Mouse (Mus musculus) embryo, embryonic 11.5 days (tissue): ENCODE measurements around the gene Arhgef3.

Experiments used
- DNase-seq: peaks from one replicate; pipeline ENCODE4 v3.0.0-alpha.2; 2012; ENCODE audit warnings: low read depth, low spot score

The Arhgef3 gene

DNA sequence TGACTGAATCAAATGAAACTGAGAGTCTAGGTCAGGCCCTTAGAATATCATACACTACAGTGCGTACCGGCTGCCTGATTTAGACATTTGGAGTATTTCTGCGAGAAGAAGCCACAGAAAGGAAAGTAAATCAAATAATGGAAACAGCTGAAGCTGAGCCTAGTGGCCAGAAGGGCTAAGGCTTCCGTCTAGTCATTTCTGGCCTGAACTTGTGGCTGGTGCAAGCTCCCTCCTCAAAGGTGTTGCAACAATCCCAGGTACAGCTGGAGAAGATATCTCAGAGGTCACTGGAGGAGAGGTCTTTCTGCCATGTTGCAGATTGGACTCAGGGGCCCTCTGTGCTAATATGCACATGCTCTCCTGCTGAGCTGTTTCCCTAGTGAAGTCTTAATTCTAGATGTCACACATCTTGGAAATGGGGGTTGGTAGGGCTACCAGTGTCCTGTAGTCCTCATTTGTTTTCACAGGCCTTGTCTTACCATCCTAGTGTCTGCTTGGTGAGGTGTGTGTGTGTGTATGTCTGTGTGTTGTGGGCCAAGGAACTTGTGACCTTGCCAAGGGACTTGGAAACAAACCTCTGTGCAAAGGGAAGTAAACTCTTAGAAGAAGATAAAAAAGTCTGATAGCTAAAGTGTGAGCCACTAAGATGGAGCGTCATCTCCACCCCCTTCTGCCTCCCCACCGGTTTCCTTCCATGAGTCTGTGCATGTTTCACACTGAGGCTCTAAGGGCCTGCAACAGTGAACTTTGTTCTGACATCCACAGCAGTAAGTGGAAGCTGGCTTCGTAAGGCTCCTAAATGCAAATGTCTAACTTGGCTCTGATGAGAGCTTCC is 230.6 kb downstream of the Arhgef3 start:
- no peak for DNase-seq

DNA sequence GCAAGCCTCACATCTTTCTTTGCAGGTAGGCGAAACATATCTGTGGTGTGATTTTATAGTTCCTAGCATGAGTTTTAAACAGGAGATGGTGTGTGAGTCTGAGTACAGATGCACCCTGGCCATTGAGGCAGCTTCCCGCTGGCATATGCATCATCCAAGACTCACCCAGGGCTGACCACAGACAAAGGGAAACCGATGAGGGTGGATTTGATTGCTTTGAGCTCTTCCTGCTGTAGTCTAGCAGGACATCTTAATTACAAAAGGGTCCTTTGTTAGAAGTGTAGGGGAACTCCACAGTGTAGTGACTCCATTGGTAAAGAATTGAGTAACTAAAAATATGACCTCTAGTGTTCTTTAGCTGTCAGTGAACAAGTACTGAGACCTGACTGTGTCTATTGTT is 232.5 kb downstream of the Arhgef3 start:
- DNase-seq: no peak

DNA sequence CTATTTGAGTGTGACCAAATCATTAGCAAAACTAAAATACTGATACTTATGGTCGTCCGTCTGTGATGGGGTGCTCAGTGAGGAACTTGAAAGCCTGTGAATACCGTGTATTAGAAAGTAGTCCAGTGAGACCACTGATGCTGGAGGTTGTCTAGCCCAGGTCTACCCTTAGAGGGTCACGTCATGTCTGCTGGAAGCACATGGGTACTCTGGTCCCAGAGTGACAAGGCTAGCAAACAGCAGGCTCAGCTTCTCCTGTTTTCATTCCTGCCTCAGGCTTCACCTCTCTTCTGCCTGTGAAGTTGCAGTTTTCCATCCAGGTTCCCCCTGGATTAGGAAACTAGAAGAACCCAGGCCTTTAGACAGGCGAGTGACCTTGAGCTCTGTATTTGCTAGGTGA is 233.0 kb downstream of the Arhgef3 start:
- no peak for DNase-seq

DNA sequence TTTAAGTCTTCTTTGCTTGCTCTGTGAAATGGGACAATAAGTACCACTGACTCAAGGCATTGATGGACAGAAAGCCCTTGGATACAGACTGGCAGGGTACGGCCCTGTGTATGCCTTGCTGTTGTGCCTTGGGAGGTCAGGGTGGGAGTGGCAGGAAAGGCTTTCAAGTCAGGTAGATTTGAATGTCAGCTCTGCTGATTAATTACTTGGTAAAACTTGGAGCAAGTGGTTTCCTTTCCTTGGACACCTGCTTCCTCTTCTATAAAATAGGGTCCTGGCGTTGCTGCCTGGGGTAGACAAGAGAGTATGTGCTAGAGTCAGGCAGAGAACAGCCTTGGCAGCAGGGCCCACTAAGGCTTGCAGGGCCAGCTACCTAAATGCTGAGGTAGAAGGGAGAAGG is 233.4 kb downstream of the Arhgef3 start:
- no peak for DNase-seq

DNA sequence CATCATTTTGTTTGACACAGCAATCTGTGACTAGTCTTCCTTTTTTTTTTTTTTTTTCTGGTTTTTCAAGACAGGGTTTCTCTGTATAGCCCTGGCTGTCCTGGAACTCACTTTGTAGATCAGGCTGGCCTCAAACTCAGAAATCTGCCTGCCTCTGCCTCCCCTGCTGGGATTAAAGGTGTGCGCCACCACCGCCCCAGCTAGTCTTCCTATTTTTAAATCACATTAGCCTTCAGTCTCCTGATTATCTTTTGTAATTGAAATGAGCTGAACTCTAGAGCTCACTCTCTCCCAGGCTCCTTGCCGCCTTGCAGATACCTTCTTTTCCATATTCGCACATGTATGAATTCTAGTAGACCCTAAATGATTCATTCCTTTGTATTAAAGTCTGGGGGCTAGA is 234.0 kb downstream of the Arhgef3 start:
- no peak for DNase-seq

DNA sequence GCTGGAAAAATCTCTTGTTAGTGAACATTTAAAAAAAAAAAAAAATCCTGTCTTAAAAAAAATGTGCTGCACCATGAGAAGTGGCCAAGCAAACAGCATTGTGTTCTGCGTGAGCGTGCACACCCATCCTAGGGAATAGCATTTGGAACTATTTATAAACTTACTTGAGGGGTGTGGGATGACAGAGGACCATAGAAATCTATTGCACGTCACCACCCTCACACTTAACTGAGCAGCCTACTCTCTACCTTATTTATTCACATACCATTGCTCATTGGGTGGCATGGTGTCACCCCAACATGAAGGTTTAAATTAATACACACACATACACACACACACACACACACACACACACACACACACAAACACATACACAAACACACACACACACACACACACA is 234.4 kb downstream of the Arhgef3 start:
- DNase-seq: no peak

DNA sequence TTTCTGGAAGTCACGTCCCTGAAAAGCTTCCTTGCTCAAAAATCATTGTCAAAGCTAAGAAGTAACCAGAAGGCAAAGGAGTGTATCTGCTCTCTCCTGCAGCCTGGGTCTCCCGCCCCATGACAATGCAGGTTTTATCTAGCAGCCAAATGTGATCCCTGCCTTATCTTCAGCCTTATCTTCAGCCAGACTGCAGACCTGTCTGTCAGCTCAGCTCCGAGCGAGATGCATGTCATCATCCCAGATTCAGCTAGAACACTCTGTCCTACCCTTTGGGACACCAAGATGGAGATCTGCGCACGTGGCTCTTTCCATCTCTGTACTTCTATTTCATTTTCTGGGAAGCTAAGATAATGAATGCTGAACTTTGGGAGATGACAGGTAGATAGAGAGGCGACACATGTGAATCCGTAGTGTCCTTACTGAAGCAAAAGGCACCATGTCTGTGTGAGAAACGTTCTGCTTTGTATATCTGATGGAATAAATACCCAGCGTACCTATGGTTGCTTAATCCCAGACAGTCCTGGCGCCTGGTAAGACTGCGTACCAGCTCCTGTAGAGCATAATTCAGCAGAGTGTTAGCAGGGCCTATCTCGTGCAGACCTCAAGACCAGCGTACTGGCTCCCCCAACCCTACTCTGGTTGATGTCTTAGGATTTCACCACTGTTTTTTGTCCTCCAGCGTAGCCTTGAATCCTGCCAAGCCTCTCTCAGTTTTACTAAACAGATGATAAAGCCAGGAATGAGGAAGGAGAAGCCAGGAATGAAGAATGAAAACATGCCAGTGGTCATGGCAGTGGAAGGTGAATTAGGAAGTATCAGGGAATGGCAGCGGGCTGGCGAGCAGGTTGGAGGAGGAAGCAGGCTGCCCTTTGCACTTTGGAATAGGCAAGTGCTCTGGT is 235.4 kb downstream of the Arhgef3 start:
- DNase-seq: no peak

DNA sequence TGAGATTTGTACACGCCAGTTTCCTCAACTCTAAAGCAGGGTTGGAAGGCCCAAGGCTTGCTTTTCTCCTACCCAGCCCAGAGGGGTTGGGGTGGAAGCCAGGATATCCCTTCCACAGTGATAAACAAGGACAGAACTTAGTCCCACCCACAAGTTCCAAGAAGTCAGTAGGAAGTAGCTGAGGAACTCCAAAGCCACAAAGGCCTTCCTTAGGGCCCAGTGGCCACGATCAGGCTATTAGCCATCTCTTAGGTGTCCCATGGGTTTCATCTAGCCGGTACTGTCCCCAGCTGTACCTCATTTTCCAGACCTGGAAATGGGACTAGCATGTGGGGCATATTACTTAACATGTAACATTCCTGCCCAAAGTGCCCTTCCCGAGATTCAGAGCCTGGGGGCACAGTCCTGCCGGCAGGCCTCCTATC is 236.4 kb downstream of the Arhgef3 start:
- no peak for DNase-seq

DNA sequence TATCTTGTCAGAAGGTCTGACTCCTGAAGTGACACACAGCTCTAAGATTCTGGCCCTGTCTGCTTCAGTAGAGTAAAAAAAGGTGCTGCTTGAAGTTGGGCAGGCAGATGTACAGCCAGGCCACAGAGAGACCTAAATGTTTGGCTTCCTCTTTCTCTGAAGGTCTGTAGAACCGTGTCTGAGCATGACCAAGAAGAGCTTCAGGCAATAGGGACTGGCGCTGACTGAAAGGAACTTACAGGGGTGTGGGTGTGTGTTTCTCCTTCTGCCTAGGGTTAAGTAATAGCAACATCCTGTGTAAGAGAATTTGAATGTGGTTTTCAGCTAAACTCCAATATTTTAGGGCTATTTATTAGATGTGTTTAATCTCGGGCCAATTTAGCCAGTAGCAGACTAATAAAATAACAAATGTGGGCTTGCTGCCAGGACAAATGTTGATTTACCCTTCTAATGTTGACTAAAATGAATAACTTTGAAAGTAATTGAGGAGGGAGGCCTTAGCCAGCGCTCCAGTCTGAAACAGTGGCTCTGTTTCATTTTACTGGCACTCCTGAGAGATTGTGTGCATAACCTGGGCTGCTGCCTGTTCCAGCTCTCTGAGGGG is 236.9 kb downstream of the Arhgef3 start:
- DNase-seq: no peak

DNA sequence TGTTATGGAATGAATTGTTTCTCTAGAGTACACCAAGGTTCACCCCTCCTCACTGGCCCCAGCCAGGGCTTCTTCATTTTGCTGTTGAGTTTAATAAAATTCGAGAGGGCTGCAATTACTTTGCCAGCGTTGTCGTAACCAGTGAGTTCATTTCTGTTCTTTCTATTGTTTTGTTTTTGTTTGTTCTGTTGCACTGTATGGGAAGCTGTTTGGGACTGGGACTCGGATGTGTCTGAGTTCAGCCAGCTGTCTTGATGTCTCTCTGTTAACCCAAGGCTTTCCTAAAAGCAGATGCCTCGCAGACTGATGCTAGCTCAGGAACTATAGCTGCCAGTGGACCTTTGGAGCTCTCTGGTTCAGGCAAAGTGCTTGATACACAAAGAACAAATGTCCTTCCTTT is 237.8 kb downstream of the Arhgef3 start:
- no peak for DNase-seq

DNA sequence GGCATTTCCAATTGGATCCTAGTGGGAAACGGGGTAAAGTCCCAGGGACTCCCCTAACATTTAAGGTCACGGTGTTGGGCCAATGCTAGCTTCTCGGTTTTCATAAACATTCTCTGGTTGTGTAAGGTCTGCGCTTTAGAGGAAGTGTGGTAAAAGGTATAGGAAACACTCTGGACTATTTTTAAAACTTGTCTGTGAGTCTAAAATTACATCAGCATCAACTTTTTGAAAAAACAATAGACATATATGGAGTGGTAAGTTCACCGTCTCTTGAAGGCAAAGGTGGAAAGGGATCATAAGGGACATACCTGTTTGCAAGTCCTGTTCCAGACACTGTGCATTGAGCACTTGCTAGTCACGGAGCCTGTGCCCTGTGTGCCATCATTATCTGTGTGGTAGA is 240.5 kb downstream of the Arhgef3 start:
- no peak for DNase-seq

DNA sequence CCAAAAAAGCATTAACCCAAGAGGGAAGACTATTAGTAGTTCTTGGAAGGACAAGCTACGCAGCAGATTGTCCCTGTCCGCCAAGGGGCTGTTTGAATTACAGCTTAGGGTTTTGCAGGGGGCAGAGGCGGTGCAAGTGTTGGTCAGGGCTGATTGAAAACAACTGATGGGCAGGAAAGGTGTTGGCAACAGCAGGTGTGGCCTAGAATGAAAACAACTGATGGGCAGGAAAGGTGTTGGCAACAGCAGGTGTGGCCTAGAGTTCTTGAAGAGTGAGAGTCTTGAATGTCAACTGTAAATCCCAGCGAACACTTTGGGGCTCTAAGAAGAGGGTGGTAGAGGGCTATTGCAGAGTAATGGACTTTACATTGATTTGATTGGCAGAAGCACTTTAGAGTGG is 241.2 kb downstream of the Arhgef3 start:
- no peak for DNase-seq

DNA sequence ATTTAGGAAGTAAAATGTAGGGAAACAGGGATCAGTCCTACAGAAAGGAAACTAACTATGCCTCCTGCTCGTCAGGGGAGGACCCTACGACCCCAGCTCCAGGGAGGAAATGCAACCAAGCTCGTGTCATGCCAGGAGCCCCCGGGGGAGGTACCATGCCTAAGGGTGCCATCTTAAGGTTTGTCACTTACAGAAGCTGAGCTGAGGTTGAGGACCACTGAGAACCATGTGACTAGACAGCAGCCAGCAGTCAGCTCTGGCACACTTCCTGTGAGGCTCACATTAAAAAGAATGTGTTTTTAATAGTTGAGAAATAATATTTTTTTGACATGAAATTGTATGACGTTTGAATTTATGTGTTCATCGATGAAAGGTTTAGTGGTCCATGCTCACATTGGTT is 242.4 kb downstream of the Arhgef3 start:
- no peak for DNase-seq

DNA sequence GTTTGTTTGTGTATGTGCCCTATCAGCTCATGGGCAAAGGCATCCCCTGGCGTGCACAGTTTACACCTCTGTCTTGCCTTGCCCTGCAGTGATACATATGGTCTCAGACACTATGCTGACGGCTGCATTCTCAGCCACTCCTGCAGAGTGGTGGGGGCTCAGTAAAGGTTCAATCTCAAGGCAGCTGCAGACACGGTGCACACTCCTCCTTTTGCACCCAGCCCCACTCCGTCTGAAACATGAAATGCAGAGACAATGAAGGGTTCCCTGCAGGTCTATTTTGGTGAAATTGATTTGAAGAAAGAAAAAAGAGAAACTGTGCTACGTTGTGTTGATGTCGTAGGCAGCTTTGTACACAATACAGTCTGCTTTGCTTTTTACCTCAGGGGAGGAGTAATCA is 243.5 kb downstream of the Arhgef3 start:
- no peak for DNase-seq

DNA sequence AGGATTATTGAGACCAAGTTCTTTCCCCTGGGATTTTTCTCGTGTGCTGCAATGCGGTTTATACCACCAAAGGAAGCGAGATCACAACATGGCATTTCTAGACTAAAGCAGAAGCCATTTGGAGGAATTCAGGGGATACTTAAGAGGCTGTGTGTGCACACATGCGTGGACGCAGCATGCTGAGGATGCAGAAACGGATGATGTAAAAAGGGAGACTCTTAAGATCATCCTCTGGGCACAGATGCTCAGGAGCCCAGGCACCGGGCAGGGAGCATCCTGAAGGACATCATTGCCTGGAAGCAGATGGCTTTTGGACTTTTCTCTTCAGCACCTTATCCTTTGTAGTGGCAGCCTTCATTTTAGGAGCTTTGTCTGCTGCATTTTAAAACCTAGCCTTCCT is 246.2 kb downstream of the Arhgef3 start:
- no peak for DNase-seq

DNA sequence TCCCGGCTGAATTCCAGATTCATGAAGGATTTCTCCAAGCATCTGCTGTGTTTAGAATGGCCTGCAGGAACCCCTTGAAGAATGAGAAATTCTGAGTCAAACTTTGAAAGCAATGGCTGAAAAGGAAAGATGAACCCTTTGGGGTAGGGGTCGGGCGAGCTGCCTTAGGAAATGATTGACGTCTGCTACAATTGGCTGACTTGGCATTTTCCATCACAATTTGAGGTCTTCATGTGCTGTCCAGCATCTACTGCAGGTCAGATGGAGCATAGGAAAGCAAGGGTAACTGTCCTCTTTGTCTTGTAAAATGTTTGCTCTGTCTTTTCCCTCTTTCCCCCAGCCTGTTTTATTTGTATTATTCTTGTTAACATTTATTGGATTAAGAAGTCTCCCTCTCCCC is 246.8 kb downstream of the Arhgef3 start:
- DNase-seq: no peak

DNA sequence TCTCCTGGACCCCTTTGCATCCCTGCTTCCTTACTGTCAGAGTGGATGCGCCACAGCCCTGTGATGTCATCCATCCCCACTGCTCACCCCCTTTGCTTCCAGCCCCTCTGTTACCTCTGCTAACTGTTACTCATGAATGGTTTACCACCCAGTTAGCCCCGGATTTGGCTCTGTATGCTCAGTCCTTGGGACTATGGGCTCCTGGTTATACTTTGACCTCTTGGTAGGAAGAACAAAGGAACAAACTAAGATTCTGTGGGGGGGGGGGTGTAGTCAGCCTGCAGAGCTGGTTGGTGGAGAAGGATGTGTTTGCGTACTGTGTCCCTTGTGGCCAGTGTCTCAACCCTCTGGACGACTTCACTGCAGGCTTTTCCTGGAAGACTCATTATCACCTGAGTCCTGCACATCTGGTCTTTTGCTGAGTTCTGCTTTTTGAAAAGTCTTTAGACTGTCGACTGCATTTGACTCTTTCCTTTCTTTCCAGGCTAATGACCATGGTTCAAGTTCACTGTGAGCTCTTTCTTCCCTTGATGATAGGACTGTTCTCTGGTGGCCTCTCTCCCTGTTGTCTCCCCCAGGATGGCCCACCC is 250.1 kb downstream of the Arhgef3 start:
- no peak for DNase-seq

DNA sequence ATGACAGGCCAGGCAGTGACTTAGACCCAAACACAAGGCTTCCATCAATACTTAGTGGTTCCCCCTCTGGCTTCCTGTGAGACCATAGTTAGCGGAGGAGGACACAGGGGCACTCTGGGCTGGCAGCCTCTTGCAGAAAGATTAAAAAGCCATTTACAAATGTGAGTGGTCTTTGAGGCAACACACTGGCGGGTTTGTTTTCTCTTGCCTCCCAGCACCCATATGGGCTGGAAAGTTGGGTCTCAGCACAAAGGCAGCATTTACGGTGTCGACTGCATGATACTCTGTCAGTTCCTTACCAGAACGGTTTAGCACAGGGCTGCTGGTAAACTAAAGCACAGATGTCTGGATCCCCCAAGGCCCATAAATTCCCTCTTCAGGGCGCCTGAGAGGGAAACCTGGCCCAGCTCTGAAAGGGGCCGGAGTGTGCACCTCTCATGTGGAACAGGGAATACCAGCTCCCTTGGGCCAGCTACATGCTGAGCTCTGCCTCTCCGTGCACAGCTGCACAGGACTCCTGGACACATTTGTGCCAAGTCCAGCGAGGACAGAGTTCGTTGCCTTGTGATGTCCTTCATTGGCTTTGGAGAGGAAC is 252.5 kb downstream of the Arhgef3 start:
- DNase-seq: peak; percentile 35

DNA sequence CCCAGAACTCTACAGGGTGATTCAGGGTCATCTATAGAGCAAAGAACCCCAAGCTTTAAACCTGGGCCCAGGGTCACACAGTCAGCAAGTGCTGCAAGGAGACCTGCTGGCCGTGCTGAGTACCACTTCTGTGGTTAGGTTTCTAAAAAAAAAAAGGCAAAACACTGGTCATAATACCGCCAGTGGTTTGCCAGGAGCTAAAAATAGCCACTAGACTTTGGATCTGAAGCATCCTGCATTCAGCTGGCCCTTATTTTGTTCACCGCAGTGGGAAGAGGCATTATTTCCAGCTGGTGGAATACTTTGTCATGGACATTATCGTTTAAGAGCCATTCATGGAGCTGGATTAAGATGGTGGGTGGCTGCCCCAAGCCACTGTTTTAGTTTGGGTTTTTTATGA is 253.9 kb downstream of the Arhgef3 start:
- no peak for DNase-seq

DNA sequence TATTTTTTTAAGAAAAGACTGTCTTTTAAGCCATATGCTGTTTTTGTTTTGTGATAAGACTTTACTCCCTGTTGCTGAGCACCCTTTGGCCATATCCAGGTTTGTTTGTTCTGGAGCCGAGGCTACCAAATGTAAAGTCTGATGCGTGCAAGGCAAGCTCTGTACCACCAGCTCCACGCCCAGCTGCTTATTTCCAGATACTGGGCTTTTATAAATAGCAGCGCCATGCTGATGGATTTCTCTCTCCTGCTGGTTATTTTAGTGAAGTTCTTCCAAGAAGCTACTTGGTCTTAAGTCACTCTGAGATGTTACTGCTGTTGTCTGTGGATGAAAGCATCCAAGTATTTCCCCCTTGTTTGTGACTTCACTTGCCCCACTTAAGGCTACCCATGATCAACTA is 254.8 kb downstream of the Arhgef3 start:
- DNase-seq: no peak

DNA sequence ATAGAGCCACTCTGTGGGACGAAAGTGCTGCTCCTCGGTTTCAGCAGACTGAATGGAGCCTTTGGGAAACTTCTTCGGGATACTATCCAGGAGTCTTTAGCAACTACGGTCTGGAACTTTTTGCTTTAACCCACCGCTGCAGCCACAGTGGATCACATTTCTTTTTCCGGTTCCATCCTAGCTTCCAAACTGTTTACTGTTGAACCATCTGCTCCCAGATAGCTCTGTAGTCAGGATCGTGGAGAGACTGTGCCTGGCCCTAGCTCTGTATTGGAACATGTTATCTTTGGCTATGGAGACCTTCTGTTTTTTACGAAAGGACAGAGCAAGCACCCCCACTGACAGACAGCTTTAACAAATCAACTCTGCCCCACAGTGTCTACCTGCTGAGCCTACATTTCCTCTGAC is 257.0 kb downstream of the Arhgef3 start:
- DNase-seq: no peak

DNA sequence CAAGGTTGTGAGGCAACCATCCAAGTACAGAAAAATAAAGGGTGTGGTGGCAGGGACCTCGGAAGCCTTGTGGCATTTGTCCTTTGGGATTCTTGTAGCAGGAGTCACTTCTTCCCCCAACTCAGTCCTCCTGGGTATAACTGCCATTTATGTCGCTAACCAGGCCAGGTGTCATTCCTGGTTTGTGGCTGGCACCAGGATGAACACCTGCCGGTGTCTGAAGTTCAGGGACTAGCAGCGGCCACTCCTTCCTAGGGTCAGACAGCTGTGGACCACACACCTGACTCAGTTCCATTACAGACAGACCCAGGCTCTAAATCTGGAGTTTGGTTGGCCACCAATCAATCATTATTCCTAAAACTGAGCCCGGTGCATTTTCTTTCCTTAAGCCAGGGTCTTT is 258.8 kb downstream of the Arhgef3 start:
- no peak for DNase-seq
